Mouse (Mus musculus) embryonic facial prominence, embryonic 13.5 days (tissue): Measurements from ENCODE around the gene Dsp. TPM values are rescaled to one million over a fixed set of nuclear protein-coding genes. Genes with fewer than 3 reads are reported as not detected.

Experiments
- ATAC-seq: fragments of 200-750 bp; cut with Nextera tagmentation; 2 replicates; pipeline ENCODE4 v1.8.0; 2017; ENCODE audit warnings: low read depth; ENCODE audit not compliant: insufficient number of reproducible peaks, insufficient read depth, low FRiP score, low TSS enrichment
- H3K27ac ChIP-seq: fragments of 300-500 bp; sonication (generic); 2 replicates; pipeline ENCODE4 v1.5.1; 2015; ENCODE audit warnings: moderate library complexity, mild to moderate bottlenecking, inconsistent platforms
- H3K27me3 ChIP-seq: fragments of 300-500 bp; sonication (generic); 2 replicates; pipeline ENCODE4 v1.6.1; 2015; ENCODE audit warnings: mild to moderate bottlenecking, inconsistent platforms
- H3K36me3 ChIP-seq: fragments of 300-500 bp; sonication (generic); 2 replicates; pipeline ENCODE4 v1.6.1; 2015; ENCODE audit warnings: mild to moderate bottlenecking, inconsistent platforms
- H3K4me1 ChIP-seq: fragments of 300-500 bp; sonication (generic); 2 replicates; pipeline ENCODE4 v1.6.1; 2015; ENCODE audit warnings: inconsistent platforms
- H3K4me2 ChIP-seq: fragments of 300-500 bp; sonication (generic); 2 replicates; pipeline ENCODE4 v1.6.1; 2015; ENCODE audit warnings: moderate library complexity, mild to moderate bottlenecking, inconsistent platforms
- H3K4me3 ChIP-seq: fragments of 300-500 bp; sonication (generic); 2 replicates; pipeline ENCODE4 v1.5.1; 2015; ENCODE audit warnings: mild to moderate bottlenecking, inconsistent platforms
- H3K9ac ChIP-seq: fragments of 300-500 bp; sonication (generic); 2 replicates; pipeline ENCODE4 v1.6.1; 2015; ENCODE audit warnings: mild to moderate bottlenecking, inconsistent platforms
- H3K9me3 ChIP-seq: fragments of 300-500 bp; sonication (generic); 2 replicates; pipeline ENCODE4 v1.6.1; 2016; ENCODE audit warnings: inconsistent platforms
- WGBS: fragments of 180-500 bp; shearing (Covaris S2); methylation state at CpG from one replicate; pipeline ENCODE4 v1.1.7; 2015; ENCODE audit warnings: mixed read lengths; 5-methylcytosine and 5-hydroxymethylcytosine counted together
- polyA plus RNA-seq: library from polyadenylated mRNA; unstranded; fragments of >200 nt; fragmentation: Nextera tagmentation; extraction: Ambion mirVana; gene quantifications from 2 replicates; pipeline ENCODE4 v1.2.1, GENCODE M21; 2015

Dsp gene
- polyA plus RNA-seq, 1 experiment from 2014 or later: 21.5 TPM

DNA sequence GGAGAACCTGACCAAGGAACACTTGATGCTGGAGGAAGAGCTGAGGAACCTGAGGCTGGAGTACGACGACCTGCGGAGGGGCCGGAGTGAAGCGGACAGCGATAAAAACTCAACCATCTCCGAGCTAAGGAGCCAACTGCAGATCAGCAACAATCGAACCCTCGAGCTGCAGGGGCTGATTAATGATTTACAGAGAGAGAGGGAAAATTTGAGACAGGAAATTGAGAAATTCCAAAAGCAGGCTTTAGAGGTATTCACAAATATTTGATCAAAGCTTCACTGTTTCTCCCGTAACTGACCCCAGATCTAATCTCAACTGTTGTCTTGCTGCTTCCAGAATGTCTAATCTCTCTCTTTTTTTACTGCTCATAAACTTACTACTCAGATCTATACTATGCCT lies 42.3 kb downstream of the Dsp start:
- peaks cover 26% of the 10 kb centered on the region for H3K9me3 ChIP-seq
- no peak overlapping the region for H3K4me3 ChIP-seq
- no peak overlapping the region for H3K27ac ChIP-seq
- H3K4me1 ChIP-seq: no peaks in the 10 kb centered on the region
- H3K9ac ChIP-seq: no peak overlapping the region
- WGBS: 79% methylated on average over 10 of the region's 10 CpGs
- ATAC-seq: no peak
- peaks cover 37% of the 10 kb centered on the region for H3K36me3 ChIP-seq
- H3K27me3 ChIP-seq: no peaks in the 10 kb centered on the region
- H3K4me2 ChIP-seq: no peak overlapping the region

DNA sequence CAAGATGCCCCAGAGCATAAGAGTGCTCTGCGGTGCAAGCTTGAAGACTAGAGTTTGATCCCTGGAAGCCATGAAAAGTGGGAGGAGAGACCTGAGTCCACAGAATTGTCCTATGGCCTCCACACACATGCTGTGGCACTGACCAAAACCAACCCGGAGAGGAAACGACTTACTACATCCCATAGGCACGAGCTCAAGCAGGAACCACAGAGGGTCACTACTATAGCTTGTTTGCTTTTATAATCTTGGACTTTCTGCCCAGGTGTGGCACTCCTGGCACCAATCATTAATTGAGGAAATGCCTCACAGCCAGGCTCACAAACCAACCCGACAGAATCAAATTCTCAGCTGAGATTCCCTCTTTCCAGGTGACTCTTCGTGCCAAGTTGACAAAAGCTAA lies 50.3 kb downstream of the Dsp start:
- peaks cover 9% of the 10 kb centered on the region for H3K4me1 ChIP-seq

DNA sequence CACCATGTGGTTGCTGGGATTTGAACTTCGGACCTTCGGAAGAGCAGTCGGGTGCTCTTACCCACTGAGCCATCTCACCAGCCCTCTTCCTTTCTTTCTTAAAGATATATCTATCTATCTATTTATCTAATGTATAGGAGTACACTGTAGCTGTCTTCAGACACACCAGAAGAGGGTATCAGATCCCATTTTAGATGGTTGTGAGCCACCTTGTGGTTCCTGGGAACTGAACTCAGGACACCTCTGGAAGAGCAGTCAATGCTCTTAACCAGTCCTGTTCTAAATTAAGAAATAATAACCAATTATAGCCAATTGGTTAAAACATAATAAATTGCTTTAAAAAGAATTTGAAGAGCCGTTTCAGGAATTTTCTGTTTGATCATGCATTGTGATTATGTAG lies 53.1 kb downstream of the Dsp start:
- Histone ChIP-seq H3K36me3 (peaks cover 3% of the 10 kb centered on the region; the same call in 1 of the 2 replicates), H3K9me3 (no peaks in the 10 kb centered on the region), H3K27ac (no peak overlapping the region), H3K4me3 (peak overlapping the region; percentile 93), H3K9ac (no peak overlapping the region), H3K27me3 (no peaks in the 10 kb centered on the region), H3K4me2 (peak overlapping the region; percentile 66), H3K4me1 (peaks cover 15% of the 10 kb centered on the region)
- ATAC-seq: no peak
- WGBS: 50% methylated on average over 4 of the region's 4 CpGs

More for the DNA sequence above, 50.3 kb downstream of the Dsp start:
- ATAC-seq: no peak
- Histone ChIP-seq H3K27ac (no peak overlapping the region), H3K9ac (no peak overlapping the region), H3K36me3 (peaks cover 14% of the 10 kb centered on the region), H3K4me2 (no peak overlapping the region), H3K9me3 (peaks cover 9% of the 10 kb centered on the region), H3K27me3 (no peaks in the 10 kb centered on the region), H3K4me3 (no peak overlapping the region)
- 82% methylated on average over 6 of the region's 6 CpGs for WGBS

DNA sequence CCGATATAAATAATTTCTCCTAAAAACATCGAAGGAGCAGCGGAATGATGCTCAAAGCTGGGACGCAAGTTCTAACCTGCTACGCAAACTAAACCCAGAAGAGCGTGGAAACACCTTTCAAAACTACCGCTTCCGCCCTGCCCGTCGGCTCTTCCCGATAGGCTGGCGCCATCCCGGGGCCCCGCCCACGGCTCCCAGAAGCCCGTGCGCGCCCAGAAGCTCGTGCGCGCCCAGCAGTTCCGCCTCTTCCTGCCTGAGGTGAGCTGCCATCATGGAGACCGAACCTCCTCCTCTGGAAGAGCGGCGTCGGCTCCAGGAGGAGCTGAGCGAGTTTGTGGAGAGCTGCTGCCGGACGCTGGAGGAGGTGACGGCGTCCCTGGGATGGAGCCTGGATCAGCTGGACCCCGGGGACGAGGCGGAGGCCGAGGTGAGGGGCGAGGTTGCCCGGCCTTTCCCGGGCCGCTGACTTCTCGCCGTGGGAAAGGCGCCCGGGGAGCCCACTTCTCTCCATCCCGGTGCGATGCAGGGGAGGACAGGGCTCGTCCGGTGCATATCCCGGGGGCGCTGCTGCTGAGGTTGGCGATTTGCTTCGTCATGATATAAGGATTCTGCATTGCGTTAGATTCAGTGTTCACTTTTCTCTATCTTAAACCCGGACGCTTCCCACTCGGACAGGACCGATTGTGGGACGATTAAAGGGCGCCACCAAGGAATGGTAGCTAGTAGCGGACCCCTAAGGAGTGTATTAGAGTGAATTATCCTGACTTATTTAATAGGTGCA lies 53.8 kb downstream of the Dsp start, which contains the start of gene Snrnp48:
Gene Snrnp48, plus strand, starts transcription at position 237 of the 781 bp plus-strand sequence.
- Histone ChIP-seq H3K36me3 (peaks cover 5% of the 10 kb centered on the region; the same call in 1 of the 2 replicates), H3K9ac (peak within 1 kb of the TSS; percentile 91), H3K4me3 (peak within 1 kb of the TSS; percentile 93), H3K9me3 (no peaks in the 10 kb centered on the region), H3K4me2 (peak within 1 kb of the TSS; percentile 66), H3K27me3 (no peaks in the 10 kb centered on the region), H3K27ac (peak within 1 kb of the TSS; percentile 91), H3K4me1 (peaks cover 15% of the 10 kb centered on the region)
- peak; percentile 92 for ATAC-seq
- WGBS: under 1% methylated on average over 59 of the region's 59 CpGs

DNA sequence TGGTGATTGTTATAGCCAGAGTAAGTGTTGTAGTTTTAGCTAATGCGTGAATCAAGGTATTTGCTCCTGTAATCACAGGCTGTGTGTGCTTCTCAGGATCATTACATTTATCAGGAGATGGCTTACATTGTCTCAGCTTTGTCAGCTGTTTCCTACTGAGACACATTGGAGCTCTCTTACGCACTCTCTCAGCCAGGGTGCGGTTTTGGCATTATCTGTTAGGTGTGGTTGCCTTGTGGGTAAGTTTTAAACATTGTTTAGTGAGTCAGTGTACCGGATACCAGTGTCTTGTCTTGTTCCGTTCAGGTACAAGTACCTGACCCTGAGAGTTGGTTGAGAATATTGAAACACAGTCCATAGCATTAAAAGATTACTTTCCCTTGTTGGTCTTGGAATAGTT lies 60.0 kb downstream of the Dsp start:
- no peak for ATAC-seq
- H3K9me3 ChIP-seq: no peaks in the 10 kb centered on the region
- no peak overlapping the region for H3K27ac ChIP-seq
- H3K4me1 ChIP-seq: peaks cover 9% of the 10 kb centered on the region
- no peak overlapping the region for H3K4me2 ChIP-seq
- H3K36me3 ChIP-seq: peaks cover 48% of the 10 kb centered on the region
- no peaks in the 10 kb centered on the region for H3K27me3 ChIP-seq
- 94% methylated on average over 5 of the region's 5 CpGs for WGBS
- no peak overlapping the region for H3K9ac ChIP-seq
- no peak overlapping the region for H3K4me3 ChIP-seq

DNA sequence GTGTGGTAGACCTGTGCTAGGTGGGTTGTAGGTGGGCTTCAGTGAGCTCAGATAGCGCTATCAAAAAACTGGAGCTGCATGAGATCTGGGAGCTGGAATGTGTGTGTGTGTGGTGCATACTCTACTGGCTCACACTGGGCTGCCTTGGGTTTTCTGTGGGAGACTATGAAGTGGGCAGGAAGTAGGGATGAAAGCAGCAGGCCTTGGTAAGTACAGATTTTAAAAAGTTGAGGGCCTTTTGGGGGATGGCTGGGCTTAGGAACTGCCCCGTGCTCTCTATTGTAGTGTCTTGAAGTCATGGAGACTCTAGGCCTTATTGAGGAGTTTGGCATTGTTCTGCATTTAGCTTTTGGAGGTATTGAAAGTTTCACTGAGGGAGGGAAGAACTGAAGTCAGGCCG lies 67.6 kb downstream of the Dsp start:
- 96% methylated on average over 3 of the region's 3 CpGs for WGBS
- H3K4me1 ChIP-seq: no peaks in the 10 kb centered on the region
- H3K27me3 ChIP-seq: no peaks in the 10 kb centered on the region
- H3K4me2 ChIP-seq: no peak overlapping the region
- no peak overlapping the region for H3K4me3 ChIP-seq
- H3K36me3 ChIP-seq: peaks cover 86% of the 10 kb centered on the region
- no peaks in the 10 kb centered on the region for H3K9me3 ChIP-seq
- ATAC-seq: no peak
- H3K9ac ChIP-seq: no peak overlapping the region
- H3K27ac ChIP-seq: no peak overlapping the region

DNA sequence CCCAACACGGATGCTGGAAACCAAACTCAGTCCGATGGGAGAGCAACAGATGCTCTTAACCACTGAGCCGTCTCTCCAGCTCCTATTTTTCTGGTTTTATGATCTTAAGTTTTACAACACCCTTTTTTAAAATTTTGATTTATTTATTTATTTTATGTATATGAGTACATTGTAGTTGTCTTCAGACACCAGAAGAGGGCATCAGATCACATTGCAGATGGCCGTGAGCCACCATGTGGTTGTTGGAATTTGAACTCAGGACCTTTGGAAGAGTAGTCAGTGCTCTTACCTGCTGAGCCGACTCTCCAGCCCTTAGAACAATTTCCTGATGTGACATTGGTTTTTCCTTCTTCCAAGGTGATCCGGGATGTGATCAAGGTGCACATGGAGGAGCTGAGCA lies 69.2 kb downstream of the Dsp start:
- Histone ChIP-seq H3K9ac (no peak overlapping the region), H3K4me2 (no peak overlapping the region)

DNA sequence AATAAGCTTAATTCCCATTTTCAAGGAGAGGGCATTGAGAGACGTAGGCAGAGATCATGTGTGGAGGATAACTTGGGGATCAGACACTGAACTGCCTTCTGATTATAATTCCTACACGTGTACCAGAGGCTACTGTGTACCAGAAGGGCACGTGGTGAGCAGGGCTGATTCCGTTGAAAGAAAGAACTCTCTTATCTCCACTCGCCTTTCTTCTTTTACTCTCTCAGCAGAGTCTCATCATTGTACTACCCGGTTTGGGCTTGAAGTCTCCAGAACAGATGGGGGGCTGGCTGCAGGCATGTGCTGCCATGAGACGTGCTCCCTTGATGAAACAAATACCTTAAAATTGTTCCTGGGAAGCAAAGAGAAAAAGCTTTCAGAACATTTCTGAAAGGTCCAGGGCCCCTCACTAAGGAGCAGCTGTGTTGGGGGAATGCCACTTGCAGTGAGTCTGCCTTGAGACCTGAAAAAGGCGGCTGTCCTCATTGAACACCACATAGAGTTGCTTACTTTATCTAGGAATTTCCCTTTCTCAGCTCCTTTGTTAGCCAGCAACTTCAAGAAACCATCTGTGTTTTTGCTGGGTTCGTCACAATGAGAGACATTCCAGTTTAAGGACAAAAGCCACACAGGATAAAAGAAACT lies 79.2 kb downstream of the Dsp start:
- H3K4me3 ChIP-seq: no peak overlapping the region
- no peaks in the 10 kb centered on the region for H3K27me3 ChIP-seq
- peaks cover 3% of the 10 kb centered on the region; the same call in 1 of the 2 replicates for H3K9me3 ChIP-seq
- no peak overlapping the region for H3K9ac ChIP-seq
- WGBS: 77% methylated on average over 9 of the region's 9 CpGs
- H3K27ac ChIP-seq: no peak overlapping the region
- peaks cover 37% of the 10 kb centered on the region for H3K36me3 ChIP-seq
- H3K4me1 ChIP-seq: no peaks in the 10 kb centered on the region
- no peak for ATAC-seq
- no peak overlapping the region for H3K4me2 ChIP-seq

More for the DNA sequence above, 69.2 kb downstream of the Dsp start:
- H3K4me3 ChIP-seq: no peak overlapping the region
- H3K4me1 ChIP-seq: no peaks in the 10 kb centered on the region
- 93% methylated on average over 6 of the region's 6 CpGs for WGBS
- H3K27ac ChIP-seq: no peak overlapping the region
- no peak for ATAC-seq
- no peaks in the 10 kb centered on the region for H3K9me3 ChIP-seq
- peaks cover 94% of the 10 kb centered on the region for H3K36me3 ChIP-seq
- no peaks in the 10 kb centered on the region for H3K27me3 ChIP-seq

DNA sequence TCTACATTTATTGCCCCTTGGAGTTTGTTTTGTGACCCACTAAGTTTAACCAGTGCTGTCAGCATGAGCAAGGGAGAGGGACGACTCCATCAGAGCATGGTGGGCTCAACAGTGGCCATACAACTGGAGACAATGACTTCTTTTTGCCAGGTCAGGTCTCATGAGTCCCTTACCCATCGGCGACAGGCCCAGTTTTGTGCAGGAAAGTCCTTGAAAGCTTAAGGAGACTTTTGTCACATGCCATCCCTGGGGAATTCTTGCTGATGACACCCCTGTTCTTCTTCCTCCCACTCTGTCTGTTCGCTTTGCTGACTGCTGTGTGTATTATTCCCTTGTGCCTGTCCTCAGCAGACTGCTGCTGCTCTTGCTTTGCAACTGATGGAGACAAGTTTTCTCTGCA lies 81.3 kb downstream of the Dsp start:
- Histone ChIP-seq H3K27ac (no peak overlapping the region), H3K4me2 (no peak overlapping the region), H3K36me3 (peaks cover 27% of the 10 kb centered on the region), H3K4me3 (no peak overlapping the region), H3K4me1 (no peaks in the 10 kb centered on the region), H3K9me3 (peaks cover 3% of the 10 kb centered on the region; the same call in 1 of the 2 replicates), H3K9ac (no peak overlapping the region), H3K27me3 (no peaks in the 10 kb centered on the region)
- ATAC-seq: no peak
- WGBS: 87% methylated on average over 4 of the region's 4 CpGs

DNA sequence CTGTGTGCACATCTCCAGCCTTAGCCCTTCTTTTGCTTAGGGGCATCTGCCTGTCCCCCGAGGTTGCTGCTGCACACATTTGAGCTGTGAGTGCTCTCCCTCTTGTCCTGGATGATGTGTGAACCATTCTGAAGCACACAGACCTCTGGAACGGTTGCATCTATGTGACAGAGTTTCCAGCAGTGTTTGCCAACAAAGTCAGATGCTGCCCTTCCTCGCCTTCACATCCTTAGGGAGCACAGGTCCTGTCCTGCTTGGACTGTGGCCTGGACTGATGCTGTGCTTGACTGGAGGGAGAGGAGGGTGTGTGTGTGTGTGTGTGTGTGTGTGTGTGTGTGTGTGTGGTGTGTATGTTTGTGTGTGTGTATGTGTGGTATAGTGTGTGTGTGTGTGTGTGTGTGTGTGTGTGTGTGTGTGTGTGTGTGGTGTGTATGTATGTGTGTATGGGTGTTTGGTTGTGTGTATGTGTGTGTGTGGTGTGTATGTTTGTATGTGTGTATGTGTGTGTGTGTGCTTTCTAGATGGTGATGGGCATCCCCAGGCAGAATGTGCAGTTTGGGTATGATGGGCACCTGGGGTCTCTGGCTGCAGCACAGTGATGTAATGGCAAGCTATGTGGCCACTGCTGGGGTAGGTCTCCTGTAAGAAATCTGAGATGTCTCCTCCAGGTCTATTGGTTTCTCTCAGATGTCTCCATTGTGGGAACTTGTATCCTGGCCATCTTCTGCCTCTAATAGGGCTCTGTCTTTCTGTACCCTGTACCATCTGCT lies 81.9 kb downstream of the Dsp start:
- H3K4me1 ChIP-seq: no peaks in the 10 kb centered on the region
- 74% methylated on average over 3 of the region's 3 CpGs for WGBS
- peaks cover 22% of the 10 kb centered on the region for H3K36me3 ChIP-seq
- no peak overlapping the region for H3K4me2 ChIP-seq
- H3K4me3 ChIP-seq: no peak overlapping the region
- ATAC-seq: no peak
- peaks cover 3% of the 10 kb centered on the region; the same call in 1 of the 2 replicates for H3K9me3 ChIP-seq
- no peak overlapping the region for H3K9ac ChIP-seq
- no peak overlapping the region for H3K27ac ChIP-seq
- H3K27me3 ChIP-seq: no peaks in the 10 kb centered on the region

DNA sequence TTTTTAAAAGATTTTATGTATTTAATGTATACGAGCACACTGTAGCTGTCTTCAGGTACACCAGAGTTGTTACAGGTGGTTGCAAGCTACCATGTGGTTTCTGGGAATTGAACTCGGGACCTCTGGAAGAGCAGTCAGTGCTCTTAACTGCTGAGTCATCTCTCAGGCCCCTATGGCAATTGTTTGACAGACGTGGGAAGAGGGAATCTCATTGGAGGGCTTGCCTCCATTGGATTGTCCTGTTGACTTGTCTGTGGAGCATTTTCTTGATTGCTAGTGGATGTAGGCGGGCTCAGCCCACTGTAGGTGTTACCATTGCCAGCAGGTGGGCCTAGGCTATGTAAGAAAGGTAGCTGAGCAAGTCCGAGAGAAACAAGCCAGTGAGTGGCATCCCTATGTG lies 83.6 kb downstream of the Dsp start:
- Histone ChIP-seq H3K4me2 (no peak overlapping the region), H3K36me3 (peaks cover 8% of the 10 kb centered on the region), H3K4me3 (no peak overlapping the region), H3K27me3 (no peaks in the 10 kb centered on the region), H3K27ac (no peak overlapping the region), H3K9ac (no peak overlapping the region), H3K4me1 (no peaks in the 10 kb centered on the region), H3K9me3 (peaks cover 3% of the 10 kb centered on the region; the same call in 1 of the 2 replicates)
- WGBS: 74% methylated on average over 5 of the region's 5 CpGs
- no peak for ATAC-seq
